Mouse (Mus musculus): Measurements from ENCODE around the gene Prune2.

Prune2 gene

GRCm38 (mm10) chr19:17174501-17174900 lies 218.6 kb downstream of the Prune2 start:
- peak; percentile 53 for DNase-seq (ENCODE audit: low read depth, low spot score)

GRCm38 (mm10) chr19:17180506-17180905 lies 224.6 kb downstream of the Prune2 start:
- no peak for DNase-seq (ENCODE audit: low read depth, low spot score)

- no peak for DNase-seq (ENCODE audit: low read depth, low spot score)
Observed at GRCm38 (mm10) chr19:17194730-17195129, 238.8 kb downstream of the Prune2 start.

GRCm38 (mm10) chr19:17199059-17199458 lies 243.1 kb downstream of the Prune2 start:
- no peak for DNase-seq (ENCODE audit: low read depth, low spot score)

GRCm38 (mm10) chr19:17207141-17207540 lies 251.2 kb downstream of the Prune2 start:
- DNase-seq (ENCODE audit: low read depth, low spot score), result no peak

GRCm38 (mm10) chr19:17210541-17210940 lies 254.6 kb downstream of the Prune2 start:
- DNase-seq (ENCODE audit: low read depth, low spot score), result no peak

GRCm38 (mm10) chr19:17214896-17215520 lies 259.1 kb downstream of the Prune2 start:
- DNase-seq (ENCODE audit: low read depth, low spot score), result no peak

GRCm38 (mm10) chr19:17218195-17218594 lies 262.3 kb downstream of the Prune2 start:
- DNase-seq (ENCODE audit: low read depth, low spot score), result no peak

GRCm38 (mm10) chr19:17223801-17224200 lies 267.9 kb downstream of the Prune2 start:
- DNase-seq (ENCODE audit: low read depth, low spot score), result no peak

GRCm38 (mm10) chr19:17225570-17226083 lies 269.7 kb downstream of the Prune2 start:
- DNase-seq (ENCODE audit: low read depth, low spot score), result no peak

GRCm38 (mm10) chr19:17226096-17226495 lies 270.2 kb downstream of the Prune2 start:
- no peak for DNase-seq (ENCODE audit: low read depth, low spot score)

- DNase-seq (ENCODE audit: low read depth, low spot score), result no peak
Observed at GRCm38 (mm10) chr19:17230013-17230412, 274.1 kb downstream of the Prune2 start.

- DNase-seq (ENCODE audit: low read depth, low spot score), result no peak
Observed at GRCm38 (mm10) chr19:17238471-17238870, 282.6 kb downstream of the Prune2 start.

GRCm38 (mm10) chr19:17240170-17241077 lies 284.5 kb downstream of the Prune2 start:
- no peak for DNase-seq (ENCODE audit: low read depth, low spot score)

- no peak for DNase-seq (ENCODE audit: low read depth, low spot score)
Observed at GRCm38 (mm10) chr19:17241206-17241605, 285.3 kb downstream of the Prune2 start.

GRCm38 (mm10) chr19:17242962-17243361 lies 287.0 kb downstream of the Prune2 start:
- DNase-seq (ENCODE audit: low read depth, low spot score), result no peak

- no peak for DNase-seq (ENCODE audit: low read depth, low spot score)
Observed at GRCm38 (mm10) chr19:17244544-17244943, 288.6 kb downstream of the Prune2 start.

GRCm38 (mm10) chr19:17247352-17247925 lies 291.5 kb downstream of the Prune2 start:
- no peak for DNase-seq (ENCODE audit: low read depth, low spot score)

- DNase-seq (ENCODE audit: low read depth, low spot score), result no peak
Observed at GRCm38 (mm10) chr19:17249691-17250090, 293.8 kb downstream of the Prune2 start.

GRCm38 (mm10) chr19:17250801-17251200 lies 294.9 kb downstream of the Prune2 start:
- peak; percentile 55 for DNase-seq (ENCODE audit: low read depth, low spot score)

- no peak for DNase-seq (ENCODE audit: low read depth, low spot score)
Observed at GRCm38 (mm10) chr19:17251453-17251852, 295.5 kb downstream of the Prune2 start.

GRCm38 (mm10) chr19:17252845-17253244 lies 296.9 kb downstream of the Prune2 start:
- DNase-seq (ENCODE audit: low read depth, low spot score), result no peak
